ENCODE assay signal across 7 mouse cellular contexts in the genomic region with DNA sequence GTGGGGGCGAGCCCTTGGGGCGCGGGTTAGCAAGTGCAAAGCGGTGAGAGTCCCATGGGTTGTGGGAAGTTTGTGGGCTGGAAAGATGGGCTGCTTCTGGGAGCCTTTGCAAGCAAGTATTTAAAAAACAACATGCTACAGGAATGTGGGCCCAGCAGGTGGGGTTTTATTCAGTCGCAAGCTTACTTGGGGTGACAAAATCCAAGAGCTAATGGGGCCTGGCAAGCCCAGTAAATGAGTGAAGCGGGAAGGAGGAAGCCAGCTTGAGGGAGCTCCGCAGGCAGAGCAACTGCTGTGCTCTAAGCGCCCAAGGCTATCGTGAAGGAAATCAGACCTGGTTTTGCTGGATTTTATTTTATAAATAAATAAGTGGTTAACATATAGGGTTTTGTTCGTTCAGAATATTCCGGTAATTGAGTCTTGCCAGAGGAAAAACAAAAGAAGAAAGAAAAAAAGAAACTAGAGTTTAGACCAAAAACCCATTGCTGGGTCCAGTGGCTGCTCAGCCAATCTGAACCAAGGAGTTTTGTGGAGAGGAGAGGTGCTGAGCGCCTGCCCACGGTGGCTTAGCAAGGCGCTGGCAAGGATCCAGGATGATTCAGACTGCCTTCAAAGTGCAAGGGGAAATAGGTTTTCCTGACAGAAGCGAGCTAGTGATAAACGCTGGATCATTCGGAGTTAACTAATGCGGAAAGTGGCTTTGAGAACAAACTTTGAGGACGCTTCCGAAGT. TPM values are rescaled to one million over a fixed set of nuclear protein-coding genes. Genes with fewer than 3 reads are reported as not detected.
DNase-seq lines count a peak whose midpoint lies in the region; ATAC-seq and TF ChIP-seq lines count a peak whose summit lies in the region.

A gene (minus strand): TSS at position 99 of the 732 bp plus-strand sequence.

- intact Hi-C loops in left cerebral cortex, postnatal 4 days (cut with DNase I): loop anchor here (10.0 kb wide), 1 partner anchor 100 kb away; no protein-coding TSS in a partner anchor

- WGBS in intestine, embryonic 15.5 days: 2% methylated on average over 20 of the region's 20 CpGs
- WGBS in midbrain, embryonic 10.5 days: 2% methylated on average over 20 of the region's 20 CpGs
- WGBS in stomach, postnatal 0 days: 2% methylated on average over 20 of the region's 20 CpGs

- TF ChIP-seq EP300 in stomach, postnatal 0 days (optimal IDR thresholded peaks at IDR 0.05): peak; percentile 24

- H3K4me1 ChIP-seq in intestine, embryonic 15.5 days (replicated peaks): peaks cover 9% of the 10 kb centered on the region; the same call in 1 of the 2 replicates
- peaks cover 39% of the 10 kb centered on the region for H3K4me1 ChIP-seq in midbrain, embryonic 10.5 days
- peaks cover 4% of the 10 kb centered on the region; the same call in 1 of the 2 replicates for H3K4me1 ChIP-seq in stomach, postnatal 0 days (replicated peaks; ENCODE audit: control insufficient read depth, insufficient read depth)

- peak; percentile 61 for ATAC-seq in intestine, embryonic 15.5 days
- peak; percentile 62 for ATAC-seq in stomach, postnatal 0 days (ENCODE audit: low FRiP score, low TSS enrichment)

- TF ChIP-seq CTCF in stomach, postnatal 0 days (IDR thresholded peaks at IDR 0.05; ENCODE audit: low read depth): no peak

- H3K9ac ChIP-seq in intestine, embryonic 15.5 days: peak within 1 kb of the TSS; percentile 82
- H3K9ac ChIP-seq in stomach, postnatal 0 days (ENCODE audit: low read length): peak within 1 kb of the TSS; percentile 79

- peak within 1 kb of the TSS; percentile 88 for H3K27ac ChIP-seq in intestine, embryonic 15.5 days
- H3K27ac ChIP-seq in midbrain, embryonic 10.5 days (replicated peaks): peak within 1 kb of the TSS; percentile 94
- H3K27ac ChIP-seq in stomach, postnatal 0 days (replicated peaks): peak within 1 kb of the TSS; percentile 91

- H3K36me3 ChIP-seq in intestine, embryonic 15.5 days: no peaks in the 10 kb centered on the region
- H3K36me3 ChIP-seq in midbrain, embryonic 10.5 days: no peaks in the 10 kb centered on the region
- H3K36me3 ChIP-seq in stomach, postnatal 0 days (ENCODE audit: control insufficient read depth, insufficient read depth, low read length): no peaks in the 10 kb centered on the region

- peak within 1 kb of the TSS; percentile 98 for H3K4me2 ChIP-seq in intestine, embryonic 15.5 days (replicated peaks)
- peak within 1 kb of the TSS; percentile 100 for H3K4me2 ChIP-seq in stomach, postnatal 0 days (replicated peaks; ENCODE audit: low read depth)

- H3K9me3 ChIP-seq in intestine, embryonic 15.5 days: no peaks in the 10 kb centered on the region
- H3K9me3 ChIP-seq in midbrain, embryonic 10.5 days (replicated peaks): no peaks in the 10 kb centered on the region
- H3K9me3 ChIP-seq in stomach, postnatal 0 days (ENCODE audit: control insufficient read depth, low read length): no peaks in the 10 kb centered on the region

- DNase-seq in R1 (ENCODE audit: low read depth, low spot score): peak; percentile 76
- peak; percentile 32 to 40 for DNase-seq in cerebellum, postnatal 36 days
- peak; percentile 65 for DNase-seq in gastrocnemius, postnatal 25 days
- DNase-seq in left cerebral cortex, postnatal 4 days: peak; percentile 70
- DNase-seq in midbrain, embryonic 10.5 days (ENCODE audit: low spot score): peak; percentile 49
- peak; percentile 89 for DNase-seq in stomach, postnatal 0 days (ENCODE audit: low spot score)

- H3K27me3 ChIP-seq in intestine, embryonic 15.5 days (replicated peaks): no peaks in the 10 kb centered on the region
- peaks cover 19% of the 10 kb centered on the region for H3K27me3 ChIP-seq in midbrain, embryonic 10.5 days (ENCODE audit: low read depth, poor library complexity, severe bottlenecking)
- H3K27me3 ChIP-seq in stomach, postnatal 0 days (ENCODE audit: control insufficient read depth, insufficient read depth, low read length): no peaks in the 10 kb centered on the region

- peak within 1 kb of the TSS; percentile 82 for H3K4me3 ChIP-seq in intestine, embryonic 15.5 days (replicated peaks)
- peak within 1 kb of the TSS; percentile 79 for H3K4me3 ChIP-seq in midbrain, embryonic 10.5 days
- peak within 1 kb of the TSS; percentile 72 for H3K4me3 ChIP-seq in stomach, postnatal 0 days (ENCODE audit: low read depth, low read length)

RNA-seq across cellular contexts. Expression of the gene that starts here (rescaled TPM):
- total RNA-seq in gastrocnemius, postnatal 25 days (2021): 1 to 10 TPM; 4.2 to 9.0 TPM
- polyA plus RNA-seq in intestine, embryonic 15.5 days (2015; fragmentation: Nextera tagmentation; extraction: Ambion mirVana): 12.1 and 18.8 TPM in 2 replicates
- 10 to 100 TPM; 23.9 to 29.0 TPM for total RNA-seq in left cerebral cortex, postnatal 4 days (2021)
- 20.5 and 24.6 TPM in 2 replicates for polyA plus RNA-seq in midbrain, embryonic 10.5 days (2016; fragmentation: Nextera tagmentation; extraction: Ambion mirVana)
- 9.3 and 9.4 TPM in 2 replicates for polyA plus RNA-seq in stomach, postnatal 0 days (2015; fragmentation: Nextera tagmentation; extraction: Ambion mirVana)

Comparison
In these comparisons a context has a peak if more than half of its experiments do, and no peak if none do; other contexts are left out.
1. Peak in every context shown above with its lines: DNase-seq, ATAC-seq, H3K4me3 ChIP-seq and H3K27ac ChIP-seq.
2. DNase-seq: peak in every context shown above with its lines; median percentile 89 in stomach, postnatal 0 days; 76 in R1; 70 in left cerebral cortex, postnatal 4 days; 65 in gastrocnemius, postnatal 25 days; 49 in midbrain, embryonic 10.5 days; 36 in cerebellum, postnatal 36 days.